Mouse (Mus musculus) G1E-ER4 (cell line): Measurements from ENCODE around the gene Igfbp3. TPM values are rescaled to one million over a fixed set of nuclear protein-coding genes. Genes with fewer than 3 reads are reported as not detected.

Experiments used
- GATA1 ChIP-seq: IDR thresholded peaks from one replicate; pipeline ENCODE4 v1.8.0; 2012; ENCODE audit warnings: low read length, inconsistent platforms
- polyA plus RNA-seq: library from polyadenylated mRNA; stranded (reverse); fragments of >175 nt; gene quantifications from 2 replicates; pipeline ENCODE4 v1.2.3, GENCODE M21; 2012

Igfbp3 gene
- polyA plus RNA-seq = not detected in 2 replicates

DNA sequence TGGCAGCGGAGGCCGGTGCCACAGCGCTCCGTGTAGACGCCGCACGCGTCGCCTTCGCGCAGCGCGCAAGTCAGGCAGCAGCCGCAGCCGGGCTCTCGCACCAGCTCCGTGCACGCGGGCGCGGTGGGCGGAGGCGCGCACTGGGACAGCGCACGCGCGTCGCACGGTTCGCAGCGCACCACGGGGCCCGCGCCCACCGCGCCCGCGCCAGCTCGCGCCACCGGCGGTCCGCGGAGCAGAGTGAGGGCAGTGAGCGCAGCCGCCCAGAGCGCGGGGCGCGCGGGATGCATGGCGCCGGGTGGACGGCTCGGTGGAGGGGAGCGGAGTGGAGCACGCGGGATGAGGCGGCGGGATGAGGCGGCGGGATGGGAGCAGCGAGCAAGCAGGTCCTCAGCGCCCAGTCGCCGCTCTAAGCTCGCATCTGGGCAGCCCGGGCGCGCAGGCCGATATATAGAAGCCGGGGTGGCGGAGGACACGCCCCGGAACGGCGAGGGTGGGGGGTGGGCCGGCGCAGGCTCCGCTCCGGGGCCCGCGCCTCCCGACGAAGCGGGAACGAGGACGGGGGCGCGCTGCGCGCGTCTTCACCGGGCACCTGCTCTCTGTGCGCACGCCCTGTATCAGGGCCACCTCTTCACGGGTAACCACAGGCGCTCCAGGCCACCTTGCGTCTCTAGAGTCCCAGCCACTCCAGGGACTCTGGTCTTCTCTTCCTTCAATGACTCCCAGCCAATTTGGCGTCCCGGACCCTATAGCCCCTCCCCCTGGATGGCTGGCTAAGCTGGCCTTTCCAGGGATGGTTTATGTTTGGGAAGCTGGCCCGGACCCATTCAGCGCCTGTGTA lies at the start of gene Igfbp3:
Gene Igfbp3, minus strand, starts transcription at position 423 of the 841 bp plus-strand sequence.
- no peak for TF ChIP-seq GATA1

DNA sequence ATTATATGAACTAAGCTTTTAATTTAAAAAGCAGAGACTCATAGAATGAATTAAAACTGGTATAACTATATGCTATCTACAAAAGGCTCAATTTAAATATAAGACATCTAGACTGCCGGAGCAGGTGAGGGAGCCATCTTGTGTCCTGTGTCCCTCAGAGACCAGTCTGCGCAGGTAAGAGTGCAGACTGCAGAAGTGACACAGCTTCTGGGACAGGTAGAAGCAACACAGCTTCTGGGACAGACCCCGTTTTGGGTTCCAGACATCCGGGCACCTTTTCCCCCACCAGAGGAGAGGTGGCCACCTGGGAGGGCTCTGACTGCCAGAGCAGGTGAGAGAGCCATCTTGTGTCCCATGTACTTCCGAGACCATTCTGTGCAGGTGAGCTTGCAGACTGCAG lies 37.1 kb upstream of the Igfbp3 start:
- no peak for TF ChIP-seq GATA1

DNA sequence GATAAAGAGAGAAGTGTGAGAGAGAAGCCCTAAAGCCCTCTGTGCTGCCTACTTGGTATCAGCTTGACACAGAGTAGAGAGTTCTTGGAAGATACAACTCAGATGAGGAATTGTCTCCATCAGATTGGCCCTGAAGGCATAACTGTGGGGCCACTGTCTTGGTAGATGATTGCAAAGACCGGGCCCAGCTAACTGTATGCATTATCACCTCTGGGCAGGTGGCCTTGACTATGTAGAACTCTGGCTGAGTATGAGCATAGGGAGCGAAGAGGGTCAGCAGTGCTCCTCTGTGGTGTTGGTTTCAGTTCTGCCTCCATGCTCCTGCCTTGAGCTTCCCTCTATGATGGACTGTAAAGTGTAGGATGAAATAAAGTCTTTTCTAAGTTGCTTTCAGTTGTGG lies 36.7 kb upstream of the Igfbp3 start:
- TF ChIP-seq GATA1 = no peak

DNA sequence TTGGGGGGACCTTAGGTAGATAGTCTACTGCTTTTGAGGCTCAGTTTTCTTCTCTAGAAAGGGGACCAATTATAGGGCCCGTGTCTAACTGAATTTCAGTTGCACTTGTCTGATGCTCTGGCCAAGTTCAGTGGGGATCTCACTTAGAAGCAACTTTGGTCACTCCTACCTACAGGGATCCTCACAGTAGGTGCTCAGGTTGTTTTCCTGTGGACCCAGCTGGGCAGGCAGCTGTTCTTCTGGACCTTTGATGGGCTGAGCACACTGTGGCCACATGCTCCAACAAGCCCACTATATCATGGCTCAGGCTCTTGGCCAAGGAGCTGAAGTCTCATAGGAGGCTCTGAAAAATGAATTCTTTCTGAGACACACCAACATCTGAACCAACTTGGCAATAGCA lies 31.1 kb upstream of the Igfbp3 start:
- TF ChIP-seq GATA1 = no peak

DNA sequence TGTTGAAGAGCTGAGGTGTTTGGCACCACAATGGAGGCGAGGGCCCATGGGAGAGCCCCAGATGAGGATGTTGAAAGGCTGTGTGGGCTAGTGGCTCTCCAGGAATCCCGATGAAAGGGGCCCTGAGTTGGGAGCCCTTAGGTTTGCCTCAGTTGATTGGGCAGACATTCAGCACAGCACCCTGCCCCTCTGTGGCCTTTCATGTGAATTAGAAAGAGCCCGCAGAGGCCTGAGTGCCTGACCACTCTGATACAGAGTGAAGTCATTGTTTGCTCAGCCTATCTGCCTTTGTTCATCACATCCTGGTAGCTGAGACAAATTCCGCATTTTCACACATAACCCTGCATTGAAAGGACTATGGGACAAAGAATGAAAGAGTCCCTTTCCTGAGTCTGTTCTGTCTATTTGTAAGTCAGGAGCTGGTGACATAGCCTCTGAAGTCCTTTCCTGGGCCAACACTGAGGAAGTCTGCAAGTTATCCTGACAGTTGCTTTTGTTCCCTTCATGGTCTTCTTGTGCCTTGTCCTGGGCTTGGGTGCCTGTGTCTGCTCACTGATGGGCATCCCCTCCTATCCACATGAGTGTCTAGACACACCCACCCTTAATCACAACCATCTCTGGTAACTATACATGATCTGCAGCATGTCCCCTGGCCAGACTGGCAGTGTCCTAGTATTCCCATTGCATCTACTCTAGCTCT lies 25.5 kb upstream of the Igfbp3 start:
- TF ChIP-seq GATA1 = no peak

DNA sequence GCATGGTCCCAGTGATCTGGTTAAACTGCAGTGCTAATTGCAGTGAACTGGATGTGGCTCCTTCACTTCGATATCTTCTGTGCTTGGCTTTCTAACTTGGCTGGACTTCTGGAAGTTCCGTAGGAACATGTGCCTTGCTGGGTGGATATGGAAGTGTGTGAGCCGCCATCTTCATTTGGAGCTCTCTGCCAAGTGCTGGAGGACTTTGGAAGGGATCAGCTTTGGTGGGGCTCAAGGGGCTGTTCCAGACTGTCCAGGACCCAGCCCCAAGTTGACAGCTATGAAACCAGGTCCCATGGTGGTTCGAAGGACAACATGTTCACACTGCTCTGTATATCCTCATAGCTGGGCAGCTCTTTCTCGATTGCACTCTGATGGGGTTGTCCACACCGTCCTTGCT lies 24.8 kb upstream of the Igfbp3 start:
- no peak for TF ChIP-seq GATA1

GRCm38 (mm10) chr11:7237712-7238111 lies 24.0 kb upstream of the Igfbp3 start:
- TF ChIP-seq GATA1 = no peak

DNA sequence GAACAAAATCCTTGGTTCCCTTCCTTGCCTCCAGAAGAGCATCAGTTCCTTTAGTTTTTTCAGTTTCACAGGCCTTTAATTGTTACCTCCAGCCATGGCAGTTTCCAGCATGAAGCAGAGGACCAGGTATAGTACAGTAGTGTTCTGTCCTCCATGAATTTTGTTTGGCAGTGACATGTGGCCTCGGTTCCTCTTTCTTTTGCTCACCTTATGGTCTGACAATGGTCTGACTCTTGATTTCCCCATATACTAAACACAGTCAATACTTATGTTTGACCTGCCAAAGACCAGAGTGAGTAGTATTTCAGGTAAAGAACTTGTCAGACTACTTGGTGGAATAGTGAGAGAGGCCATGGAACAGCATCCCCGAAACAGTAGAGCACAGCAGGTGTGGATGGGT lies 23.0 kb upstream of the Igfbp3 start:
- TF ChIP-seq GATA1 = no peak

DNA sequence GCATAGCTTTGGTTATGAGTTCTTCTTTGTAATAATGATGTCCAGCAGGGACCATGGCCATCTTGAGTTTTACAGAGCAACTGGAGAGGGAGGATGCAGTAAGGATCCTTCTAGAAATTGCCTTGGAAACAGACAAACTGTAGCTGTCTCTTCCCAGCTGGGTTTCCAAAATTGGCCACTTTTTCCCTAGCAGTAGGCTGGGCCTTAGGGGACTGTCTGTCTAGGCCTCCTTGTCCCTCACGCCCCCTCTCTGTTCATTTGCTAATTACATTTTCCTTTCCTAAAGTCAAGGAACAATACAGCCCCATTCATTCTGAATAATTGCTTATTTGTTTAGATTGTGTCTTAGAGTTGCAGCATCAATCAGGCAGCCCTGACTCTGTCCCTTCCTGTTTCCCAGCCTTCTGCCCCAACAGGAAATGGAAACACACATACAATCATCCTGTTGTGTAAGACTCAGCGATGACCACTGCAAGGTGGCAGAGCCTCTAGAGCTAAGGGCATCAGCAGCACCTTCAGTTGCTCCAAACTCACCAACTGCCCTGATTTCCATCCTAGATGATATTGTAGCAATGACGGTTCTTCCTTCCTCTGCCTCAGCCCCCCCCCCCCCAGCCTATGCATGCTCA lies 21.4 kb upstream of the Igfbp3 start:
- TF ChIP-seq GATA1 = no peak

DNA sequence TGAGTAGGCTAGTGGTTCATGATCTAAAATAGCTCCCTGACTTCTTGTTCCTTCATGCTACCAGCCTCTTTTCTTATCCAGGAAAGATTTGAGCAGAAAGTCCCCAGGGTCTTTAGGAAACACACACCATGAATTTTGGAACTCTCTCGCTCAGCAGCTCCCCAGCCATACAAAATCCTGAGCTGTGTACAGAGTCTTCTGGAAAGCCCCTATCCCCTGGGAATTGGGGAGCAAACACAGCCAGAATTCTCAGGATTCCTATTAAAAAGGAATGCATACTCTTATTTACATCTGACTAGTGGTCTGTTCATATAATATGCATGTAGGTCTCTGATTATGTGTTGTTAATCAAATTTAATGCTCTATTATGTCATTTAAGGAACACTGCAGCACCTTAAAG lies 20.7 kb upstream of the Igfbp3 start:
- TF ChIP-seq GATA1 = no peak

- no peak for TF ChIP-seq GATA1
Observed at GRCm38 (mm10) chr11:7233333-7233732, 19.6 kb upstream of the Igfbp3 start.

- TF ChIP-seq GATA1 = no peak
Observed at GRCm38 (mm10) chr11:7231958-7232357, 18.2 kb upstream of the Igfbp3 start.

DNA sequence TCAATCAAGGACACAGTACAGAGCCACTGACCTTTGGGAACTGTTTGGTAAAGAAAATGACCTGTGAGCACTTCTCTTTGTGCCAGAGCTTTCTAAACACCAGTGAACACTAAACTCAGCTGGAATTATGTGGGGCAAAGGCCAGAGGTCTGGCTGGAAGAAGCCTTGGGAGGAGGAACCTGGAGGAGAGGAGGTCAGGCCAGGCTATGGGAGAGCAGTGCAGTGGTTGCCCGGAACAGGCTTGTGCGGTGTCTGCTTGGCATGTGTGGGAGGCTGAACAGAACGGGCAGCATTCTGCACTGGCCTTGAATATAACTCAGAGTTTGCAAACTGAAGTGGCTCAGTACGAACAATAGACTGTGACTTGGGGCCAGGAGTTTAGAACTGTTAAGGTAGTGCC lies 16.3 kb upstream of the Igfbp3 start:
- TF ChIP-seq GATA1 = no peak

DNA sequence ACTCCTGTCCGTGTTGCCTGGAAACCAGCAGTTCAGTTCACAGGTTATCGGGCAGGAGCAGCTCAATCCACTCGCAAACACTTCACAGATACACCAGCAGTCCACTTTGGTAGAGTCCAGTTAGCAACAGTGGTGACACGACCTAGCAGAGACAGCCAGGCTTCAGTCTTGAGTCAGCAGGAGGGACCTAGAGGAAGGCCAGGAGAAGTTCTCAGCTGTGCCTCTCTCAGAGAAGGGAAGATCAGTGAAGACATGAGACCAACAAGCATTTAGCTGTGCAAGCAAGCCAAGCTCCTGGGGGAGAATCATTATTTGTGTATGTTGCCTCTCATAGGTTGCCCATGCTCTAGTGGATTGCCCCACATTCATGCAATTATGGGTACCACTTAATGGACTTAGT lies 14.4 kb upstream of the Igfbp3 start:
- no peak for TF ChIP-seq GATA1

- no peak for TF ChIP-seq GATA1
Observed at GRCm38 (mm10) chr11:7226810-7227550, 13.3 kb upstream of the Igfbp3 start.

GRCm38 (mm10) chr11:7226200-7226599 lies 12.5 kb upstream of the Igfbp3 start:
- TF ChIP-seq GATA1 = no peak
